Mouse (Mus musculus) liver, embryonic 12.5 days (tissue): Measurements from ENCODE around the gene Slc16a8. TPM values are rescaled to one million over a fixed set of nuclear protein-coding genes. Genes with fewer than 3 reads are reported as not detected.
A peak's percentile ranks its signal among the peaks of the same experiment; 100 is the strongest.

Source experiments
- ATAC-seq: fragments of 200-750 bp; cut with Nextera tagmentation; 2 replicates; pipeline ENCODE4 v1.8.0; 2017; ENCODE audit warnings: moderate number of reproducible peaks, mild to moderate bottlenecking, moderate library complexity
- H3K27ac ChIP-seq: fragments of 300-500 bp; sonication (generic); 2 replicates; pipeline ENCODE4 v1.5.1; 2016; ENCODE audit warnings: mild to moderate bottlenecking
- H3K27me3 ChIP-seq: fragments of 300-500 bp; sonication (generic); replicated peaks from 2 replicates; pipeline ENCODE4 v1.6.1; 2016; ENCODE audit warnings: mild to moderate bottlenecking, moderate library complexity
- H3K36me3 ChIP-seq: fragments of 300-500 bp; sonication (generic); 2 replicates; pipeline ENCODE4 v1.6.1; 2016; ENCODE audit warnings: mild to moderate bottlenecking, moderate library complexity
- H3K4me1 ChIP-seq: fragments of 300-500 bp; sonication (generic); 2 replicates; pipeline ENCODE4 v1.6.1; 2016
- H3K4me2 ChIP-seq: fragments of 300-500 bp; sonication (generic); 2 replicates; pipeline ENCODE4 v1.6.1; 2016; ENCODE audit warnings: mild to moderate bottlenecking, moderate library complexity
- H3K4me3 ChIP-seq: fragments of 300-500 bp; sonication (generic); 2 replicates; pipeline ENCODE4 v1.5.1; 2016; ENCODE audit warnings: mild to moderate bottlenecking, moderate library complexity
- H3K9ac ChIP-seq: fragments of 300-500 bp; sonication (generic); 2 replicates; pipeline ENCODE4 v1.6.1; 2016; ENCODE audit warnings: mild to moderate bottlenecking, moderate library complexity
- H3K9me3 ChIP-seq: fragments of 300-500 bp; sonication (generic); replicated peaks from 2 replicates; pipeline ENCODE4 v1.6.1; 2016; ENCODE audit warnings: mild to moderate bottlenecking, moderate library complexity
- WGBS: fragments of 180-500 bp; shearing (Covaris S2); methylation state at CpG from one replicate; pipeline ENCODE4 v1.1.7; 2016; ENCODE audit not compliant: insufficient replicate concordance; 5-methylcytosine and 5-hydroxymethylcytosine counted together
- polyA plus RNA-seq: library from polyadenylated mRNA; unstranded; fragments of >200 nt; fragmentation: Nextera tagmentation; extraction: Ambion mirVana; gene quantifications from 2 replicates; pipeline ENCODE4 v1.2.1, GENCODE M21; 2016

Slc16a8 gene
- polyA plus RNA-seq, 1 experiment from 2014 or later = not detected

DNA sequence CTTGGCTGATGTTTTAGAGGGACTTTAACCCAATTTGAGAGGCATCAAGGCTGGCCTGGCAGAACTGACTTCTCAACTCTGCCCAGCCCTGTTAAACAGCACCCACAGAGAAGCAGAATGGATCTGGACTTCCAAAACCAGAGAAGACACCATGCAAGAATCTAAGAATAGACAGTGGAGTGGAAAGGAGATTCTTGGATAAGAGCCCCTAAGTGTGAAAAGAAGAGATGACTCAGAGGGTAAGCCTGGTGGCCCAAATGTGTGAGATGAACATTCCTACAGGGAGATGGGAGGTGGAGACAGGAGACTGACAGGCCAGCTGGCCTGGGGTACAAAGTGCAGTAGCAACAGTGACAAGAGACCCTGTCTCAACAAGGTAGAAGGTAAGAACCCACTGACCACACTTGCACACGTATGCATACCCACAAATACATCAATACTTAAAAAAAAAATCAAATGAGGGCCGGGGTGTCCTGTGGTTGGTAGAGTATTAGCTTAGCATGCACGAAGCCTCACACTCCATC lies 8.3 kb upstream of the Slc16a8 start:
- Histone ChIP-seq H3K27ac (no peak overlapping the region), H3K9ac (no peak overlapping the region), H3K4me2 (no peak overlapping the region), H3K9me3 (peaks cover 3% of the 10 kb centered on the region; the same call in 1 of the 2 replicates), H3K36me3 (no peaks in the 10 kb centered on the region), H3K4me3 (no peak overlapping the region), H3K4me1 (peaks cover 14% of the 10 kb centered on the region), H3K27me3 (peaks cover 96% of the 10 kb centered on the region)
- WGBS = 69% methylated on average over 3 of the region's 3 CpGs
- no peak for ATAC-seq

- H3K4me3 ChIP-seq = no peak overlapping the region
Measured at GRCm38 (mm10) chr15:79262375-79262774, 7.8 kb upstream of the Slc16a8 start.

GRCm38 (mm10) chr15:79261757-79262156 lies 7.2 kb upstream of the Slc16a8 start:
- peak overlapping the region; percentile 81 for H3K4me2 ChIP-seq
- peaks cover 95% of the 10 kb centered on the region for H3K27me3 ChIP-seq
- WGBS = 1% methylated on average over 25 of the region's 28 CpGs
- H3K9ac ChIP-seq = no peak overlapping the region
- H3K4me3 ChIP-seq = peak overlapping the region; percentile 55
- ATAC-seq = no peak
- peaks cover 3% of the 10 kb centered on the region; the same call in 1 of the 2 replicates for H3K9me3 ChIP-seq
- H3K27ac ChIP-seq = no peak overlapping the region
- H3K4me1 ChIP-seq = peaks cover 14% of the 10 kb centered on the region
- no peaks in the 10 kb centered on the region for H3K36me3 ChIP-seq

More at GRCm38 (mm10) chr15:79262375-79262774, 7.8 kb upstream of the Slc16a8 start:
- Histone ChIP-seq H3K4me1 (peaks cover 14% of the 10 kb centered on the region), H3K36me3 (no peaks in the 10 kb centered on the region), H3K27me3 (peaks cover 95% of the 10 kb centered on the region), H3K9ac (no peak overlapping the region), H3K27ac (no peak overlapping the region), H3K4me2 (no peak overlapping the region), H3K9me3 (peaks cover 3% of the 10 kb centered on the region; the same call in 1 of the 2 replicates)
- 19% methylated on average over 13 of the region's 13 CpGs for WGBS
- ATAC-seq = no peak

- peaks cover 3% of the 10 kb centered on the region; the same call in 1 of the 2 replicates for H3K9me3 ChIP-seq
- H3K4me3 ChIP-seq = peak overlapping the region; percentile 55
- no peak for ATAC-seq
- 3% methylated on average over 60 of the region's 62 CpGs for WGBS
- no peak overlapping the region for H3K27ac ChIP-seq
- peaks cover 89% of the 10 kb centered on the region for H3K27me3 ChIP-seq
- peaks cover 14% of the 10 kb centered on the region for H3K4me1 ChIP-seq
- peak overlapping the region; percentile 81 for H3K4me2 ChIP-seq
- no peaks in the 10 kb centered on the region for H3K36me3 ChIP-seq
- H3K9ac ChIP-seq = peak overlapping the region; percentile 8; the same call in 1 of the 2 replicates
Measured at GRCm38 (mm10) chr15:79261095-79261725, 6.6 kb upstream of the Slc16a8 start.

GRCm38 (mm10) chr15:79258521-79258920 lies 4.0 kb upstream of the Slc16a8 start:
- Histone ChIP-seq H3K36me3 (no peaks in the 10 kb centered on the region), H3K4me2 (no peak overlapping the region), H3K27me3 (peaks cover 86% of the 10 kb centered on the region), H3K27ac (no peak overlapping the region), H3K4me1 (peaks cover 14% of the 10 kb centered on the region), H3K4me3 (no peak overlapping the region), H3K9me3 (no peaks in the 10 kb centered on the region), H3K9ac (no peak overlapping the region)
- no peak for ATAC-seq
- 25% methylated on average over 17 of the region's 17 CpGs for WGBS

DNA sequence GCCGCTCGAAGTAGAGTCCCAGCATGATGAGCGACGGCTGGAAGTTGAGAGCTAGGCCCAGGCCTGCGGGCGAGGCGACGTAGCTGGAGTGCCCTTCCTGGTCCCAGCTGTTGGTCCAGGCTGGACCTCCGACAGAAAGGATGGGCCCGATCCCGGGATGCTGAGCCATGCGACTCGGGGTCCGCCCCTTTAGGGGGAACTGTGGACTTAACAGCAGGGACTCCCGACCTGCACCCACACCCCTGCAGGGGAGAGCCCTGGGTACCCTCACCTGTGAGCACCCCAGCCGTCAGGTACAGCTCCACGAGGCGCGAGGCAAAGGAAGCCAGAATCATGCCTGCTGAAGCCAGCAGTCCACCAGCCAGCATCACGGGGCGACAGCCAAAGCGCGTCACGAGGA lies 2.0 kb downstream of the Slc16a8 start:
- H3K4me2 ChIP-seq = peak overlapping the region; percentile 50
- peak overlapping the region; percentile 32; the same call in 1 of the 2 replicates for H3K4me3 ChIP-seq
- H3K9me3 ChIP-seq = no peaks in the 10 kb centered on the region
- ATAC-seq = no peak
- H3K36me3 ChIP-seq = peaks cover 14% of the 10 kb centered on the region
- H3K9ac ChIP-seq = 0 out of 2 replicates have a peak overlapping the region, but pooled peaks have one; percentile 2
- H3K4me1 ChIP-seq = 0 out of 2 replicates have a peak, but pooled peaks cover 5% of the 10 kb centered on the region
- H3K27me3 ChIP-seq = peaks cover 64% of the 10 kb centered on the region
- H3K27ac ChIP-seq = no peak overlapping the region
- WGBS = 29% methylated on average over 24 of the region's 24 CpGs

DNA sequence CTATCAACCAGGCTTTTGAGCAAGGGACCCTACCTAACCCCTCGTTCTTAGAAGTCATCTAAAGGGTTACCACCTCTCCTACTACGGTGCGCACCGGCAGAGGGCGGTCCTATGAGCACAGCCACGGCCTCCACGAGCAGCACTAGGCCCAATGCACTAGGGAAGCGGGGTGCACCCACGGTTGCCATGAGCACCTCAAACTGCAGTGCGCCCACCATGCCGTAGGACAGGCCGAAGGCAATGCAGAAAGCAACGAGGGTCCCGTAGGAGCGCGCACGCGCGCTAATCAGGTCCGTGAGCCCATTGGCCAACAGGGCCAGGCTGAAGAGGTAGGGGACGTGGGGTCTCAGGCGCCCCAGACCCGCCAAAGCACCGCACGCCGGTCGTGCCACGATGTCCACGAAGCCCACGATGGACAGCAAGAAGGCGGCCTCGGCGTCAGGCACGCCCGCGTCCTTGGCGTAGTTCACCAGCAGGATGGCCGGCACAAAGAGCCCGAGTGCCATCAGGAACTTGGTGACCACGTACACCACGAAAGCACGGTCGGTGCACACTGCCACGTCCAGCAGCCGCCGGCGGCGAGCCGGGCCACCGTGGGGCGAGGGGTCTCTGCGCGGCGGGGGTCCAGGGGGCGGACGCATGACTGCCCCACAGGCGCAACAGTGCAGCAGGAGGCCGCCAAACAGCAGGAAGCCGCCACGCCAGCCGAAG lies 2.6 kb downstream of the Slc16a8 start:
- H3K4me3 ChIP-seq = peak overlapping the region; percentile 32
- H3K36me3 ChIP-seq = peaks cover 20% of the 10 kb centered on the region
- WGBS = 5% methylated on average over 61 of the region's 61 CpGs
- no peak for ATAC-seq
- H3K9ac ChIP-seq = 0 out of 2 replicates have a peak overlapping the region, but pooled peaks have one; percentile 2
- H3K4me1 ChIP-seq = 0 out of 2 replicates have a peak, but pooled peaks cover 5% of the 10 kb centered on the region
- no peaks in the 10 kb centered on the region for H3K9me3 ChIP-seq
- H3K27me3 ChIP-seq = peaks cover 61% of the 10 kb centered on the region
- H3K27ac ChIP-seq = no peak overlapping the region
- H3K4me2 ChIP-seq = peak overlapping the region; percentile 50

GRCm38 (mm10) chr15:79251168-79251567 lies 3.4 kb downstream of the Slc16a8 start:
- Histone ChIP-seq H3K9me3 (no peaks in the 10 kb centered on the region), H3K4me2 (no peak overlapping the region), H3K27ac (no peak overlapping the region), H3K9ac (no peak overlapping the region), H3K4me1 (0 out of 2 replicates have a peak, but pooled peaks cover 5% of the 10 kb centered on the region), H3K4me3 (no peak overlapping the region), H3K27me3 (peaks cover 61% of the 10 kb centered on the region), H3K36me3 (peaks cover 27% of the 10 kb centered on the region)
- 35% methylated on average over 7 of the region's 7 CpGs for WGBS
- no peak for ATAC-seq

DNA sequence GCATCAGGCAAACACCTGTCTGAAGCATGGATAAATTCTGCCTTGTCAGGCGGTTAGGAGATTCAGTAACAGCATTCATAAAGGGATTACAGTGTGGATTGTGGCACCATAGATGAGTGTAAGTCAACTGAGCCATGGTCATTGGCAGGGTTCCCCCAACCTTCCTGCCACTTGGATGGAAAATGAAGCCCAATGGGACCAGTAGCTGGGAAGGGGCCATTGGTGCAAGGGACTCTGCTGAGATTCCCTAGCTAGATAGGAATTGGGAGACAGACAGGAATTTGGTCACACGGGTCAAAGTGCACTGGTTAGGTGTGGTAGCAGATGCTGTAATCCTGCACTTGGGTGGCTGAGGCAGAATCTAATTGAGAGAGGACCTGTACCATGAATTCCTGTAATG lies 4.3 kb downstream of the Slc16a8 start:
- Histone ChIP-seq H3K4me1 (0 out of 2 replicates have a peak, but pooled peaks cover 5% of the 10 kb centered on the region), H3K36me3 (peaks cover 37% of the 10 kb centered on the region), H3K9ac (no peak overlapping the region), H3K9me3 (no peaks in the 10 kb centered on the region), H3K27ac (no peak overlapping the region), H3K4me3 (no peak overlapping the region), H3K27me3 (peaks cover 54% of the 10 kb centered on the region), H3K4me2 (no peak overlapping the region)
- ATAC-seq = no peak
- WGBS = 62% methylated on average over 2 of the region's 2 CpGs

DNA sequence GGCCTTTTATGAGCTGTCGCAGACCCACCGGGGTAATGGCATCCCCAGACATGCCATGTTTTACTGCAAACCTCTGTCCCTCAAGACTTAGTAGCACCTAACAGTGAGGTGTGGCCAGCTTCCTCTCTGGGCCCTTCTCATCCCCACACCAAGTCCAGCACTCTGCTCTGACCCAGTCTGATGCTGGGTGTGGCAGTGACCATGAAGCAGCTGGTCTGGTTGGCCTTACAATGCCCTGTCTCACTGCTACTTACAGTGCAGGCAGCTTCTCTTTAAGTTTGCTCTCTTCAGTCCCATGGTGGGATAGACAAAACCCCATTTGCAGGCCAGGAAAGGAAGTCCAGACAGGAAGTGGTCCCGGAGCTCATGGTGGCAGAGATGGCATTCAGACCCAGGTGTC lies 9.2 kb downstream of the Slc16a8 start:
- no peak for ATAC-seq
- WGBS = 77% methylated on average over 3 of the region's 3 CpGs
- H3K27me3 ChIP-seq = peaks cover 5% of the 10 kb centered on the region
- H3K9me3 ChIP-seq = no peaks in the 10 kb centered on the region
- no peak overlapping the region for H3K9ac ChIP-seq
- H3K36me3 ChIP-seq = peaks cover 71% of the 10 kb centered on the region
- no peak overlapping the region for H3K27ac ChIP-seq
- H3K4me3 ChIP-seq = no peak overlapping the region
- no peak overlapping the region for H3K4me2 ChIP-seq
- peaks cover 5% of the 10 kb centered on the region for H3K4me1 ChIP-seq

- Histone ChIP-seq H3K4me3 (no peak overlapping the region), H3K36me3 (peaks cover 82% of the 10 kb centered on the region), H3K27me3 (no peaks in the 10 kb centered on the region), H3K4me2 (no peak overlapping the region), H3K27ac (no peak overlapping the region), H3K9me3 (no peaks in the 10 kb centered on the region), H3K9ac (no peak overlapping the region), H3K4me1 (peaks cover 5% of the 10 kb centered on the region)
- 67% methylated on average over 7 of the region's 7 CpGs for WGBS
- no peak for ATAC-seq
Measured at GRCm38 (mm10) chr15:79244071-79244893, 10.3 kb downstream of the Slc16a8 start.
